Mouse (Mus musculus) intestine, postnatal 0 days (tissue): Measurements from ENCODE around the gene Tmem106c. TPM values are rescaled to one million over a fixed set of nuclear protein-coding genes. Genes with fewer than 3 reads are reported as not detected.
A peak's percentile ranks its signal among the peaks of the same experiment; 100 is the strongest.

ENCODE experiments used
- ATAC-seq: fragments of 200-750 bp; cut with Nextera tagmentation; 2 replicates; pipeline ENCODE4 v1.8.0; 2017; ENCODE audit warnings: mild to moderate bottlenecking, moderate TSS enrichment, moderate library complexity
- H3K27ac ChIP-seq: fragments of 300-500 bp; sonication (generic); 2 replicates; pipeline ENCODE4 v1.5.1; 2014; ENCODE audit warnings: mild to moderate bottlenecking, low read depth, low read length, moderate library complexity
- H3K27me3 ChIP-seq: fragments of 300-500 bp; sonication (generic); replicated peaks from 2 replicates; pipeline ENCODE4 v1.6.1; 2014; ENCODE audit warnings: low read length, mixed read lengths; ENCODE audit not compliant: control insufficient read depth, insufficient read depth
- H3K36me3 ChIP-seq: fragments of 300-500 bp; sonication (generic); 2 replicates; pipeline ENCODE4 v1.6.1; 2014; ENCODE audit warnings: mild to moderate bottlenecking, moderate library complexity; ENCODE audit not compliant: control insufficient read depth, insufficient read depth
- H3K4me1 ChIP-seq: fragments of 300-500 bp; sonication (generic); replicated peaks from 2 replicates; pipeline ENCODE4 v1.6.1; 2014; ENCODE audit warnings: antibody characterized with exemption, low read length, mixed read lengths; ENCODE audit not compliant: control insufficient read depth, insufficient read depth
- H3K4me2 ChIP-seq: fragments of 300-500 bp; sonication (generic); replicated peaks from 2 replicates; pipeline ENCODE4 v1.6.1; 2014; ENCODE audit warnings: low read depth, mild to moderate bottlenecking, moderate library complexity
- H3K4me3 ChIP-seq: fragments of 300-500 bp; sonication (generic); 2 replicates; pipeline ENCODE4 v1.5.1; 2014; ENCODE audit warnings: low read depth, low read length
- H3K9ac ChIP-seq: fragments of 300-500 bp; sonication (generic); 2 replicates; pipeline ENCODE4 v1.6.1; 2014; ENCODE audit warnings: mild to moderate bottlenecking, low read depth, low read length
- H3K9me3 ChIP-seq: fragments of 300-500 bp; sonication (generic); 2 replicates; pipeline ENCODE4 v1.6.1; 2016; ENCODE audit warnings: mixed run types; ENCODE audit not compliant: control insufficient read depth
- CTCF ChIP-seq: sonication (generic); IDR thresholded peaks from 2 replicates; pipeline ENCODE4 v1.5.1; 2016; ENCODE audit warnings: low read depth, mild to moderate bottlenecking, control low read depth, antibody characterized with exemption, moderate library complexity
- WGBS: fragments of 180-500 bp; shearing (Covaris S2); extraction: QIAGEN DNeasy Blood & Tissue Kit; methylation state at CpG from one replicate; pipeline ENCODE4 v1.1.7; 2014; 5-methylcytosine and 5-hydroxymethylcytosine counted together
- polyA plus RNA-seq: library from polyadenylated mRNA; unstranded; fragments of >200 nt; fragmentation: Nextera tagmentation; extraction: Ambion mirVana; gene quantifications from 2 replicates; pipeline ENCODE4 v1.2.1, GENCODE M21; 2015

Tmem106c gene
- polyA plus RNA-seq, 1 experiment from 2014 or later, result 33.3 TPM

DNA sequence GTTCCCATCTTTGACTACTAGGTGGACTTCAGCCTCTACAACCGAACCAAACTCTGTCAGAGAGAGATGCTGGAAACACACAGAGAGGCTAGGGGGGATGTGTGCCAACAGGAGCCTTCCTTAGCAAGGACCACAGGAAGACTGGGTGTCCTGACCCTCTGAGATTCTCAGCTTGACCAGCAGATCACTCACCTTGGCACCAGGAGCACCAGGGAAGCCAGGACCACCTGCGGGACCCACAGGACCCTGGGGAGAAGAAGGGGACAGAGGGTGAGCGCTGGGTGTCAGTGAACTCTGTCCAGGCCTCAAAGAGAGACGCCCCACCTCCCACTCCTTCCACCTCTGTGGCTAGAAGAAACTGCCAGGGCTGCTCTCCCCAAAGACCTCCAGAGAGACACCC, 26.7 kb downstream of the Tmem106c start:
- H3K4me1 ChIP-seq, result no peaks in the 10 kb centered on the region
- H3K27ac ChIP-seq, result no peak overlapping the region
- H3K9me3 ChIP-seq, result no peaks in the 10 kb centered on the region
- H3K9ac ChIP-seq, result no peak overlapping the region
- H3K4me3 ChIP-seq, result no peak overlapping the region
- WGBS, result 45% methylated on average over 4 of the region's 4 CpGs
- H3K27me3 ChIP-seq, result 0 out of 2 replicates have a peak, but pooled peaks cover 2% of the 10 kb centered on the region
- ATAC-seq, result no peak
- H3K4me2 ChIP-seq, result no peak overlapping the region
- H3K36me3 ChIP-seq, result no peaks in the 10 kb centered on the region
- TF ChIP-seq CTCF, result no peak

- H3K27me3 ChIP-seq, result 0 out of 2 replicates have a peak, but pooled peaks cover 2% of the 10 kb centered on the region
- H3K4me1 ChIP-seq, result no peaks in the 10 kb centered on the region
- ATAC-seq, result no peak
- no peaks in the 10 kb centered on the region for H3K9me3 ChIP-seq
- 65% methylated on average over 12 of the region's 12 CpGs for WGBS
- no peaks in the 10 kb centered on the region for H3K36me3 ChIP-seq
- no peak overlapping the region for H3K4me3 ChIP-seq
- H3K4me2 ChIP-seq, result no peak overlapping the region
- no peak overlapping the region for H3K9ac ChIP-seq
- no peak overlapping the region for H3K27ac ChIP-seq
- no peak for TF ChIP-seq CTCF
Observed at GRCm38 (mm10) chr15:97991285-97991895, 27.4 kb downstream of the Tmem106c start.

DNA sequence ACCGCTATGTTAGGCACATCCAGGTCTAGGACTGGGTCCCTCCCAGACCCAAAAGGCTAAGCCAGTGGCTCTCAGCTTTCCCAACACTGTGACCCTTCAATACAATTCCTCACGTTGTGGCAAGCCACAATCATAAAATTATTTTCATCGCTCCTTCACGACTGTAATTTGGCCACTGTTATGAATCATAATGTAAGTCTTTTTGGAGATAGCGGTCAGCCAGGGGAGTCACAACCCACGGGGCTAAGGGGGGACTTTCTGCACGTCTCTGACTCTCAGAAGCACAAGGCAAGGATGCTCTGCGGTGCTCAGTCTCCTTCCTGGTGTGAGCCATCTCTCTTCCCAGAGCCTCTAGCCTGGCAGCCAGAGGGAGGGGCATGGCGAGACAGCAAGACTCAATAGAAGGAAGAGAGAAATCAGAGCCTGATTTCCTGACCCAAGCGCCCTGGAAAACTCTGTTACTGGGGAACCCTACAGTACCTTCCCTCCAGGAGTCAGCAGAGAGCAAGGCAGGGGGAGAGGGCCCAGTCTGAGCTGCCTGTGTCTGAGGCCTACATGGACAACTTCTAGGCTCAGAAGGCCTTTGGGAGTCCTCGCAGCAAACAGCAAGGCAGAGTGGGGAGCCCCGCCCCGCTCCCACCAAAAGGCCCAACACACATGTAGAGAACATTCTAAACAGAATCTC, 28.2 kb downstream of the Tmem106c start:
- 67% methylated on average over 13 of the region's 13 CpGs for WGBS
- 0 out of 2 replicates have a peak, but pooled peaks have one; percentile 34 for ATAC-seq
- peak; percentile 59 for TF ChIP-seq CTCF

GRCm38 (mm10) chr15:97992712-97993286, 28.8 kb downstream of the Tmem106c start:
- WGBS, result 7% methylated on average over 18 of the region's 18 CpGs
- no peaks in the 10 kb centered on the region for H3K9me3 ChIP-seq
- ATAC-seq, result peak; percentile 89
- no peak overlapping the region for H3K27ac ChIP-seq
- H3K9ac ChIP-seq, result 0 out of 2 replicates have a peak overlapping the region, but pooled peaks have one; percentile 8
- H3K4me3 ChIP-seq, result no peak overlapping the region
- no peak for TF ChIP-seq CTCF
- H3K36me3 ChIP-seq, result no peaks in the 10 kb centered on the region
- H3K27me3 ChIP-seq, result peaks cover 9% of the 10 kb centered on the region
- peak overlapping the region; percentile 54 for H3K4me2 ChIP-seq
- no peaks in the 10 kb centered on the region for H3K4me1 ChIP-seq

More for the DNA sequence above, 28.2 kb downstream of the Tmem106c start:
- no peak overlapping the region for H3K4me3 ChIP-seq
- no peaks in the 10 kb centered on the region for H3K9me3 ChIP-seq
- H3K9ac ChIP-seq, result 0 out of 2 replicates have a peak overlapping the region, but pooled peaks have one; percentile 8
- peaks cover 4% of the 10 kb centered on the region; the same call in 1 of the 2 replicates for H3K27me3 ChIP-seq
- H3K27ac ChIP-seq, result no peak overlapping the region
- H3K4me1 ChIP-seq, result no peaks in the 10 kb centered on the region
- H3K36me3 ChIP-seq, result no peaks in the 10 kb centered on the region
- peak overlapping the region; percentile 54; the same call in 1 of the 2 replicates for H3K4me2 ChIP-seq

DNA sequence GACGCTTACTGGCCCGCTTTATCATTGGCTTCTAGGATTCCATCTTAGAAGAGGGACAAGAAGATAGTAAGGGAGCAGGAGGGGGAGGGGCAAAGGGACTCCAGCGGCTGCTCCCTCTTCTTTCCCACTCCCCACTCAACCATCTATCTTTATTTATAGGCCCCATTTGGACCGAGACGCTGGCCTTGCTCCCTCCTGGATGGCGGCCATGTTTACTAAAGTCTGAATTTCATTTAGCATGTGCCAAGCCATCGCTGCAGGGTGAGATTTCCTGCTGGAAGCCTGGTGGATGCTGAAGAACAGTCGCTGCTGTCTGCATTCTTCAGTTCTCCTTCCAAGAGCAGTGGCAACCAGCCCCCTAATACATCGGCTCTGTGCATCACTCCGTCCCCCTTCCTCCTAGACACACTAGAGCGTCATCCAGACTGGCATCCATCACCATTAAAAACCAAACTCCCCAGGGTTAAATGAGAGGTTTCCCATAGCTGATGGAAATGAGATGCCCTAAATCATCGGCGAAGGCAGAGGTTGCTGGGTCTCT, 32.8 kb downstream of the Tmem106c start:
- Histone ChIP-seq H3K4me1 (peaks cover 6% of the 10 kb centered on the region), H3K4me3 (no peak overlapping the region), H3K27ac (no peak overlapping the region), H3K9me3 (no peaks in the 10 kb centered on the region), H3K27me3 (peaks cover 49% of the 10 kb centered on the region), H3K36me3 (no peaks in the 10 kb centered on the region), H3K4me2 (no peak overlapping the region), H3K9ac (no peak overlapping the region)
- no peak for TF ChIP-seq CTCF
- 62% methylated on average over 13 of the region's 13 CpGs for WGBS
- no peak for ATAC-seq

DNA sequence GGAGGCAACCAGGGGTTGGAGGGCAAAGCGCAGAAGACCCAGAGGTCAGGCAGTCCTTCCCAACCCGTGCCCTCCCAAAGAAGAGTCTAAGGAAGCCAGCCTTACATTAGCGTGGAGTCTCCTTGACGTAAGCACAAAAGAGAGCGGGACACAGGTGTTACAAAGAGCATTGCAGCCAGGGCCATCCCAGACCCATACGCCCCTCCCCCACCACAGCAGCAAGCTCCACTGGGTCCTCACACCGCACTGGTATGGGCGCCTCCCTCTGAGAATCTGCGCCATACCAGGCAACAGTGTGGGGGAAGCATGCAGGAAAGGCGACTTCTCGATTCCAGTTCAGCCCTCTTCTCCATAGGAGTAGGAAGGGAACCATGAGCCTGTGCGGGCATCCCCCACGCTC, 35.5 kb downstream of the Tmem106c start:
- ATAC-seq, result no peak
- H3K9me3 ChIP-seq, result no peaks in the 10 kb centered on the region
- WGBS, result 18% methylated on average over 13 of the region's 13 CpGs
- H3K4me2 ChIP-seq, result no peak overlapping the region
- no peak overlapping the region for H3K4me3 ChIP-seq
- peaks cover 76% of the 10 kb centered on the region for H3K27me3 ChIP-seq
- H3K9ac ChIP-seq, result no peak overlapping the region
- peaks cover 11% of the 10 kb centered on the region for H3K4me1 ChIP-seq
- H3K36me3 ChIP-seq, result no peaks in the 10 kb centered on the region
- H3K27ac ChIP-seq, result no peak overlapping the region
- TF ChIP-seq CTCF, result no peak
